ENCODE assay signal across 10 mouse cellular contexts in the genomic region with DNA sequence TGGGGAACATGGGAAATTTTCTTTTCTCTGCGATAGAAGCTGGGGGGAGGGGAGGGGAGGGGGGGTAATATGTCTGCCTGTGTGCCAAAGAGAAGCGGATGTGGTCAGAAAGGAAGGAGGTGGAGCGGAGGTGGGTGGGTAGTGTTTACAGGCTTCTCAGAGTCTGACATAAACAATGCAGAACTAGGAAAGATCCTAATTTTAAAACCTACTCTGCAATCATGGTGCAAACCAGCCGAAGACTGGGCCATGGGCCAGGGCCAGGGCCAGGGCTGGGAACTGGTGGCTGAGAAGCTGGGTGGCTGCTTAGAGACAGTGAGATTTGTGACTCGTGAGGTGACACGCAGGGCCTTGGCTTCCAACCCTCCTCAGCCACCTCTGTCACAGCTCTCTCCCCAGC.
DNase-seq lines count a peak whose midpoint lies in the region; ATAC-seq lines count a peak whose summit lies in the region.
"Had no signal": no experiment of that assay in that cellular context is flagged by ENCODE, and none has a peak within 500 bp of the region (broad histone marks: within the 10 kb centered on the region; RNA-seq: fewer than 3 reads in every experiment).

No protein-coding gene starts in this region.

- peak; percentile 25 for DNase-seq in adrenal gland, postnatal 14 days
- DNase-seq in adrenal gland, adult 18-20 months (ENCODE audit: low spot score in 2 of 2), result no peak
- peak; percentile 62 to 63 for DNase-seq in cerebellum, postnatal 14 days
- peak; percentile 75 for DNase-seq in lung, postnatal 10 days
- no peak for DNase-seq in ovary, postnatal 10 days (ENCODE audit: low spot score)
- DNase-seq in spleen, postnatal 4 days (ENCODE audit: low spot score in 2 of 2), result no peak
- DNase-seq: gastrocnemius, postnatal 25 days; spleen, adult 18-20 months had no signal

- peak; percentile 77 for ATAC-seq in CD4-positive, CD25-positive, alpha-beta regulatory T cell, adult 4 months
- ATAC-seq in megakaryocyte, adult 5-6 weeks (ENCODE audit: poor library complexity, severe bottlenecking), result no peak

Comparison
In these comparisons a context has a peak if more than half of its experiments do, and no peak if none do; other contexts are left out.
1. DNase-seq: peak in adrenal gland, postnatal 14 days (single experiment), cerebellum, postnatal 14 days (2 of 2) and lung, postnatal 10 days (single experiment); none in adrenal gland, adult 18-20 months (0 of 2), ovary, postnatal 10 days (single experiment) and spleen, postnatal 4 days (0 of 2).